Mouse (Mus musculus) limb, embryonic 10.5 days (tissue): ENCODE results near the gene Car1. TPM values are rescaled to one million over a fixed set of nuclear protein-coding genes. Genes with fewer than 3 reads are reported as not detected.
"Not testable (repeated sequence)": the region's sequence is repeated elsewhere in the genome, so short reads cannot be mapped to it uniquely, and the experiment has no call there.

Experiments used
- DNase-seq: peaks from one replicate; pipeline ENCODE4 v3.0.0-alpha.2; 2017; ENCODE audit warnings: low spot score
- H3K27ac ChIP-seq: fragments of 300-500 bp; sonication (generic); 2 replicates; pipeline ENCODE4 v1.5.1; 2016; ENCODE audit warnings: mild to moderate bottlenecking
- H3K27me3 ChIP-seq: fragments of 300-500 bp; sonication (generic); 2 replicates; pipeline ENCODE4 v1.6.1; 2016; ENCODE audit warnings: low read depth, mild to moderate bottlenecking; ENCODE audit not compliant: poor library complexity, severe bottlenecking
- H3K36me3 ChIP-seq: fragments of 300-500 bp; sonication (generic); 2 replicates; pipeline ENCODE4 v1.6.1; 2016; ENCODE audit warnings: mild to moderate bottlenecking, moderate library complexity
- H3K4me1 ChIP-seq: fragments of 300-500 bp; sonication (generic); 2 replicates; pipeline ENCODE4 v1.6.1; 2016
- H3K4me3 ChIP-seq: fragments of 300-500 bp; sonication (generic); 2 replicates; pipeline ENCODE4 v1.5.1; 2016; ENCODE audit warnings: mild to moderate bottlenecking, moderate library complexity
- H3K9me3 ChIP-seq: fragments of 300-500 bp; sonication (generic); replicated peaks from 2 replicates; pipeline ENCODE4 v1.6.1; 2016; ENCODE audit warnings: mild to moderate bottlenecking
- WGBS: fragments of 180-500 bp; shearing (Covaris S2); methylation state at CpG from one replicate; pipeline ENCODE4 v1.1.7; 2016; 5-methylcytosine and 5-hydroxymethylcytosine counted together
- polyA plus RNA-seq: library from polyadenylated mRNA; unstranded; fragments of >200 nt; fragmentation: Nextera tagmentation; extraction: Ambion mirVana; gene quantifications from 2 replicates; pipeline ENCODE4 v1.2.1, GENCODE M21; 2016

Gene Car1
- not detected in 2 replicates for polyA plus RNA-seq

DNA sequence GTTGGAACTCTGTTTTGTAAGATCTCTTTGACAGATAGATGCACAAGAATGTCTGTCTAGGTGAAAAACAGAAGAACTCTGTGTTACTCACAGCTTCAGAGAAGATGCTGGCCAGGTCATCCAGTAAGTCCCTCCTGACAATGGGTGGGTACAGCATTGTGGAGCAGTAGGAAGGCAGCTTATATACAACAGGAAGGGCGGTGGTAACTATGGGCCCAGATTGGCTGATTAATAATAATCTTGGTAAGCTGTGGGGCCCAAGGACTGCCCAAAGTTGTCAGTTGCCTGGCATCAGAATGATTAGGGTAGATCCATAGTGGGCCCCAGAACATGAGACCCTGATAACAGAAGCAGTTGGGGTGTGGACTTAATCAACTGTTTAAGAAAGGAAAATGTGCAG is at the start of gene Car1:
Car1 (minus strand) TSS at position 158 of the 400 bp plus-strand sequence.
- no peak for DNase-seq
- H3K27me3 ChIP-seq, result no peaks in the 10 kb centered on the region
- no peaks in the 10 kb centered on the region for H3K4me1 ChIP-seq
- H3K36me3 ChIP-seq, result no peaks in the 10 kb centered on the region
- no peak within 1 kb of the TSS for H3K4me3 ChIP-seq
- no peak within 1 kb of the TSS for H3K27ac ChIP-seq
- WGBS, result 96% methylated on average over 1 of the region's 1 CpGs
- H3K9me3 ChIP-seq, result no peaks in the 10 kb centered on the region

DNA sequence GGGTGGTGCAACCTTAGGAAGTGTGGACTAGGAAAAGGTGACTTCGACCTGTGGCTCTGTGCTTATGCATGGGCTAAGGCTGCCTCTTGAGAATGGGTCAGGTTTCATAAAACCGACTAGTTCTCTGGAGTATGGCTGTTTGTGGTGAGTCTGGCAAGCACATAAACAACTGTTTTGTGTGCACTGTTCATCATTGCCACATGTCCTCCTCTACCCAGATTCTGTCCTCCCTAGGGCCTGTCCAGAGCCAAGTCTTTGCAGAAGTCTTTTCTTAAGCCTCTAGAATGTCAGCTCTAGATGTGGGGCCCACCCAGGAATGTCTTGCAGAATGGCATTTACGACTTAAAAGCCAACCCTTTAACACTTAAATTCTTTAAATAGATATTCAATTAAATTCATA is 49.7 kb upstream of the Car1 start:
- H3K27ac ChIP-seq, result no peak overlapping the region
- no peak overlapping the region for H3K4me3 ChIP-seq
- no peaks in the 10 kb centered on the region for H3K27me3 ChIP-seq
- no peaks in the 10 kb centered on the region for H3K36me3 ChIP-seq
- 76% methylated on average over 3 of the region's 3 CpGs for WGBS
- H3K4me1 ChIP-seq, result peaks cover 7% of the 10 kb centered on the region; the same call in 1 of the 2 replicates
- H3K9me3 ChIP-seq, result no peaks in the 10 kb centered on the region
- DNase-seq, result no peak

DNA sequence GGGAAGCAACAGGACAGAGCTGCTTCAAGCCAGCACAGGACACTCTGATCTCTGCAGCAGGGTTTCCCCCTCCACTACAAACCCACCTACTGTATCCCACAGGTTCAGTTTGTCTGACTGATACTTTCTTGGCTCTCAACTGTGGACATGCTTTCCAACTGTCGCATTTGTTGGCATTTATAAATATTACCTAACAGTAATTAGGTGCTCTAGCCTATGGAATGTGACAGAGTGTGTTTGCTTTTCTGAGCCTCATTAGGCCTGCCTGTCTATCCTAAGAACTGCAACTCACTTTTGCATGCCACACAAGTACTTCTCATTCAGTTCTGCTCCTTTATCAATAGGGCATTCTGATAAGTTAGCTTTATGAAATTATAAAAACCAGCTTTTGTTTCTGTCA is 46.3 kb upstream of the Car1 start:
- H3K27ac ChIP-seq, result no peak overlapping the region
- no peaks in the 10 kb centered on the region for H3K27me3 ChIP-seq
- no peak for DNase-seq
- H3K4me3 ChIP-seq, result no peak overlapping the region
- no peaks in the 10 kb centered on the region for H3K36me3 ChIP-seq
- H3K4me1 ChIP-seq, result no peaks in the 10 kb centered on the region
- H3K9me3 ChIP-seq, result no peaks in the 10 kb centered on the region
- 83% methylated on average over 1 of the region's 1 CpGs for WGBS

DNA sequence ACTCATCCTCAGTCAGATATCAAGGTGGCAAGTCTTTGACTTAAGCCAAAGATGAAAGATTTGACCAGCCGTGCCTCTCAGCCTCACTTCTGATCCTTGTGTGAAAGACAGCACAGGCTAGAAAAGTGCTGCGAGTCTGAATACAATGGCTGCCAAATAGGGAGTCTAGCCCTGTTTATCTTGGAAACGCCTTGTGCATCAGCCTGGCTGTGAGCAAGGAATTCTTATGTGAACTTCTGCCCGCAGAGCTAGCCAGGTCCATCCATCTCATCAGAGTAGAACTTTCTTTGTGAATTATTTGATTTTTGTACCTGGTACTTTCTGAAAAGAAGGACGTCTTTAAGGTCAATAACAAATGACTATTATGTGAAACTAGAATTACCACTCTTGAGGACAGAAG is 45.8 kb upstream of the Car1 start:
- H3K27me3 ChIP-seq, result no peaks in the 10 kb centered on the region
- no peak for DNase-seq
- no peaks in the 10 kb centered on the region for H3K4me1 ChIP-seq
- no peak overlapping the region for H3K4me3 ChIP-seq
- no peak overlapping the region for H3K27ac ChIP-seq
- 86% methylated on average over 5 of the region's 5 CpGs for WGBS
- no peaks in the 10 kb centered on the region for H3K36me3 ChIP-seq
- no peaks in the 10 kb centered on the region for H3K9me3 ChIP-seq

DNA sequence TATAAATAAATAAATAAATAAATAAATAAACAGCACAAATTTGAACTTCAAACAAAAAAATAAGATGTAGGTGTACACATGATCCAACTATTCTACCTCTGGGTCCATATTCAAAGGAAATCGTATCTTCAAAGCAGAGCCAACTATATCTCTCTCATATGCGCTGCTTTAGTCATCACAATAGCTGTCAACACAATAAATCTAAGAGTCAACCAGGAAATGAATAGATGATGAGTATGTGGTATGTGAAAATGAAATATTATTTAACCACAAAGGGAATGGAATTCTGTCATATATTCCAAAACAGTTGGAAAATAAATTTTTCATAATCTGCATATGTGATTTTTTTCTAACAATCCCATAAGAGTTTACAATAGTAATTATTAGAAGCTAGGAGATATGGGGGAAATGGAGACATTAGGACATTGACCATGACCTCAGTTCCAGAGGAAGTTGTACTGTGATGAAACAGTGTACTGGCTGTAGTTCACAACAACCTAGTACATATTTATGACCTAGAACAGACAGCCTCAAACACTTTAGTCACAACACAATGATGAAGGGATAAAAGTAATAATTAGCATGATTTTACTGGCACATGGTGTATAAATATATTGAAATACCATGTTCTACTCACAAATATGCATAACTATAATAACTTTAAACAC is 40.6 kb upstream of the Car1 start:
- H3K9me3 ChIP-seq, result no peaks in the 10 kb centered on the region
- no peak for DNase-seq
- no peaks in the 10 kb centered on the region for H3K4me1 ChIP-seq
- H3K27ac ChIP-seq, result no peak overlapping the region
- no peaks in the 10 kb centered on the region for H3K36me3 ChIP-seq
- WGBS, result 87% methylated on average over 2 of the region's 2 CpGs
- no peaks in the 10 kb centered on the region for H3K27me3 ChIP-seq
- no peak overlapping the region for H3K4me3 ChIP-seq

DNA sequence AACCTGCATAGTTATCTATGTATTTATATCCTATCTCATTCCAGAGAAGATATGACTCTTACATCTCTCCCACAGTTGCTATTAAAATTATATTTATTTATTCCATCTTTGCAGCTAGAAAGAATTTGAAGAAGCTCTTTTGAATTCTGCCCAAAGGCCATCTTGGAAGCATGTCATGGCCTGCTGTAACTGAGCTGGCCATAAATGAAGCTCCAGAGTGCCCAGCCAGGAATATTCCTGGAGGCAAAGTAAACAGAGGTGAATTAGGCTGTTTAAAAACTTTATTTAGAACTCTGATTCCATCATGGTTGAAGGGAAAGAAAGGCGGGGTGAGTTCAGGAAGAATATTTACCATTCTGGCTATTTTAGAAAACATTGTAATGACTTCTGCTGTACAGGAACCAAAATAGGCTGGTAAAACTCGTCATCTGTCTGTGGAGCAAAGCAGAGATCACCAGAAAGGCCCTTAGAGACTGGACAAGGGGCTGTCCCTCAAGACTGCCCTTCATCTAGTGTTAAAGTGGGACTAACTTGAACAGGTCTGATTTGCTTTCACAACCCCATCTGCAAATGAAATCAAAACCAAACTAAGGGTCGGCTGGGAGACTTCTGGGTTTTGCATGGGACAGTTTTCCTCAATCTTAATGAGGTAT is 31.4 kb upstream of the Car1 start:
- H3K4me1 ChIP-seq, result no peaks in the 10 kb centered on the region
- H3K36me3 ChIP-seq, result no peaks in the 10 kb centered on the region
- no peaks in the 10 kb centered on the region for H3K27me3 ChIP-seq
- no peak overlapping the region for H3K4me3 ChIP-seq
- DNase-seq, result no peak
- 78% methylated on average over 3 of the region's 3 CpGs for whole genome bisulfite sequencing
- H3K27ac ChIP-seq, result no peak overlapping the region
- H3K9me3 ChIP-seq, result no peaks in the 10 kb centered on the region

DNA sequence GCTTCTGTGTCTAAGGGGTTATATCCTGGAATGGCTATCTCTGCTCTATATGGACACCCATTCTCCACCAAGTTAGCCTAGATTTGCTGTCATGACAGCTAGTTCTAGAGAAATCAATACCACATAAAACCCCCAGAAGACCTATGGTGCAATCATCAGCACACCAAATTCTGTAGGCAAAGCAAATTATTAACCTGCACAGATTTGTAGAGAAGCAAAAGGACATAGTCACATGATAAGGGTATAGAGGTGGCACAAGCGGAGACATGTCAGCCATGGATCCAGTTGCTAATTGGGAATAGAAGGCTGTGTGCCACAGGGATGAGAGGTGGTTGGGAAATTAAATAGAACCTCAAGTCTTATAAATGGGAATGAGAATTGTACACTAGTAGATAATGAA is 30.8 kb upstream of the Car1 start:
- no peaks in the 10 kb centered on the region for H3K36me3 ChIP-seq
- no peak overlapping the region for H3K27ac ChIP-seq
- no peak overlapping the region for H3K4me3 ChIP-seq
- 100% methylated on average over 1 of the region's 1 CpGs for WGBS
- H3K9me3 ChIP-seq, result no peaks in the 10 kb centered on the region
- DNase-seq, result no peak
- no peaks in the 10 kb centered on the region for H3K4me1 ChIP-seq
- no peaks in the 10 kb centered on the region for H3K27me3 ChIP-seq

DNA sequence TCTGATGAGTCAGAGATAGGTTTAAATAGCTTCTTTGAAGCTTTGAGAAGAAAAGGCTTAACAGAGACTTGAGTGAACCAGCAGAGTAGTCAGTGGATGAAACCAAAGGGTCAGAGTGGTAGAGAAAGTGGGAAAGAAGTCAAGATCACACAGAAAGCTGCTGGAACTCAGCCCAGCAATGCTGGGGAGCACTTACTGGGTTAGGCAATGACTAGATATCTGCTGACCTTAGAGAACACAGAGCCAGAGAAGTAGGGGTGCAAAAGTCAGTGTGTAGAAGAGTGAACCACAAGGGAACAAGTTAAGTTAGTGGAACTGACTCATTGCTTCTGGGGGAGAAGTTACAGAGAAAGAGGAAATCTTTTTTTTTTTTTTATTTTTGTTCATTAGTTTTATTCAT is 24.6 kb upstream of the Car1 start:
- Histone ChIP-seq H3K27ac (no peak overlapping the region), H3K27me3 (no peaks in the 10 kb centered on the region), H3K36me3 (no peaks in the 10 kb centered on the region), H3K4me1 (no peaks in the 10 kb centered on the region), H3K4me3 (no peak overlapping the region), H3K9me3 (no peaks in the 10 kb centered on the region)
- no peak for DNase-seq

DNA sequence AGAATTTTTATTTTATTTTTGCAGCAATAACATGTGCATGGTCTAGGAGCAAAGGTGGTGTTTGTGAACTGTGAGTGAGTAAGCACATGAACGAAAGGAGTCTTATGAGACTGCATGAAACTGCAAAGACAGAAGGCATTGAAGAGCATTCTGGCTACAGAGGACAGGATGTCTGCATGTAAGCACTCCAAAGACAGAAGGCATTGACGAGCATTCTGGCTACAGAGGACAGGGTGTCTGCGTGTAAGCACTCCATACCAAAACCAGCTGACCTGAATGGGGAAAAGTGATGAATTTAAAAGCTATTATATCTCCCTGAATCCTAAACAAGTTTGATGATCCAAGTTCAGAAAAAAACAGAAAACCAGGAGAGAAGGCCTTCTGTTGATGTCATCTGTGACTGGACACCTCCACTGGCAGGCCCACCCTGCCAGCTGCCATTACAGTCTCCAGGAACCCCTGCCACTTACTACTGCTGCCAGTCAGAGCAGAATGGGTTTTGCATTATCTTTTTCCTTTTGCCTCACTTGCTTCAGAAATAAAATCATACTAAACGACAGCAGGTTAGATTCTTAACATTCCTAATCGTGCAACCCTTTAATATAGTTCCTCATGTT is 23.2 kb upstream of the Car1 start:
- Histone ChIP-seq H3K27me3 (no peaks in the 10 kb centered on the region), H3K4me1 (no peaks in the 10 kb centered on the region), H3K27ac (no peak overlapping the region), H3K9me3 (no peaks in the 10 kb centered on the region), H3K4me3 (no peak overlapping the region), H3K36me3 (no peaks in the 10 kb centered on the region)
- no peak for DNase-seq
- 91% methylated on average over 5 of the region's 5 CpGs for WGBS

DNA sequence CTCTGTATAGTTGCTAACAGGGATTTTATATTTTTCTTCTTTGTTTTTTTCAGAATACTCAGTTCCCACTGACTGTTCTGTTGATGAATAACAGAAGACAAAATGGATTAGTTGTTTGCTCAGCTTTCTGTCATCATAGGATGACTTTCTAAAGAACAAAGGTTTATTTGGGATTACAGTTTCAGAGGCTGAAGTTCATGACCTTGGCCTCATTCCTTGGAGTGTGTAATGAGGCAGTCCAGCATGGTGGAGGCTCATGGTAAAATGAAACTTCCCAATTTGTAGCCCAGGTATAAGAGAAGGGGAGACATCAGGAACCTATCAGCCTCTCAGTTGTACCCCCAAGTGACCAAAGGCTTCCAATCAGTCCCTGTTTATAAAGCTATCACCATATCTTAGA is 20.7 kb upstream of the Car1 start:
- no peaks in the 10 kb centered on the region for H3K36me3 ChIP-seq
- no peaks in the 10 kb centered on the region for H3K27me3 ChIP-seq

DNA sequence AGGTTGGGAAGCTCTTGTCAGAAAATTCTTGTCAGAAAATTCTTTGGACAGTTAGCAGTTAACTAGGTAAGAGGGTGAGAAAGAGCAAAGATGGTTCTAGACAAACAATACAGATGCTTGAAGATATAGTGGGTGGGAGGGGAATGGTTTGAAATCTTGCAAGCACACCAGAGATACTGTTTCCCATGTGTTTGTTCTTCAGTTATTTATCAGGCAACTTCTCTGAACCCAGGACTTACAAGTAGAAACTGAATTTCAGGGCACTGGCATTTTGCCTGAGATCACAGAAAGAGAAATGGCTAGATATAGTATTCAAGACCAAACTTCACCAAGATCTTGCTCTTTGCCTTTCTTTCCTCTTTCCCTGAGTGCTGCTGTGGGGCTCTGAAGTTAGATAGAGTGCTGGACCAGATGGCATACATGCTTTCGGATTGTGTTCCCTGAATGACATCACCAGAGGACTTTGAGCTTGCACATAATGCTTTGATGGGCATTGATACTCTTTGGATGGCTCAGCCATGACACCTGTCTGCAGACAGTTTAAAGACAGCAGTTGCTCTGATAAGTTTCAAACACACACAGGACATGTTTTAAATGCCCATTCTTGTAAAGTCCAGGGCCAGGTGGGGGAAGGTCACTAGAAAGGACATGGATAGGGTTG is 11.8 kb upstream of the Car1 start:
- no peaks in the 10 kb centered on the region for H3K36me3 ChIP-seq
- WGBS, result 76% methylated on average over 1 of the region's 1 CpGs
- H3K27ac ChIP-seq, result no peak overlapping the region
- H3K9me3 ChIP-seq, result no peaks in the 10 kb centered on the region
- DNase-seq, result no peak
- H3K4me3 ChIP-seq, result no peak overlapping the region
- H3K27me3 ChIP-seq, result no peaks in the 10 kb centered on the region
- no peaks in the 10 kb centered on the region for H3K4me1 ChIP-seq

More for the DNA sequence above, 20.7 kb upstream of the Car1 start:
- Histone ChIP-seq H3K9me3 (no peaks in the 10 kb centered on the region), H3K4me1 (no peaks in the 10 kb centered on the region), H3K27ac (no peak overlapping the region), H3K4me3 (no peak overlapping the region)
- no peak for DNase-seq

DNA sequence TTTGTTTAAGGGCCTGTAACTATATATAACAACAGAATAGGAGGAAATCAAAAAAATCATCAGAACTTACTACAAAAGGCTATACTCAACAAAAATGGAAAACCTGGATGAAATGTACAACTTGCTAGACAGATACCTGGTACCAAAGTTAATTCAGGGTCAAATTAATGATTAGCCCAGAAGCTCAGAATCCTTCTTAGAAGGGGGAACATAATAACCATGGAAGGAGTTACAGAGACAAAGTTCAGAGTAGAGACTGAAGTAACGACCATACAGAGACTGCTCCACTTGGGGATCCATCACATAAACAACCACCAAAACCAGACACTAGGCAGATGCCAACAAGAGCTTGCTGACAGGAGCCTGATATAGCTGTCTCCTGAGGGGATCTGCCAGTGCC is 7.2 kb upstream of the Car1 start:
- not testable (repeated sequence) for H3K36me3 ChIP-seq, DNase-seq, H3K27ac ChIP-seq, H3K27me3 ChIP-seq, H3K4me3 ChIP-seq, H3K4me1 ChIP-seq, H3K9me3 ChIP-seq
- WGBS, result 85% methylated on average over 1 of the region's 1 CpGs

DNA sequence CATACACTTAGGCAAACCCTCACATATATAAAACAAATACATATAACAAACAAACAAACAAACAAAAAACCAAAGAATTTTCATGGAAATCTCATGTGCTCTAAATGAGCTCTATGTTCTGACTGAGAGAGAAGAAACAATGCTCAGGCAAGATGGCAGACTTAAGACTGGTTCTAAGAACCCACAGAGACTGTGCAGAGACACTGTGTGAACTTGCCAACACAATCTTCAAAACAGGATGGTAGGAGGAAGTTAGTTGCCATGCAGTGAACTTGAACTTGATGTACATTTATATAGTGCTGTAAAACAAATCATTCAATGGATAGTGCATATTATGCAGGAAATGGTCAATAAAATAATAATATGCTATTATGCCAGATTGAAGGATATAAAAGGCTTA is 1.5 kb downstream of the Car1 start:
- Histone ChIP-seq H3K9me3 (no peaks in the 10 kb centered on the region), H3K27ac (no peak overlapping the region), H3K27me3 (no peaks in the 10 kb centered on the region), H3K4me3 (no peak overlapping the region), H3K4me1 (no peaks in the 10 kb centered on the region), H3K36me3 (no peaks in the 10 kb centered on the region)
- no peak for DNase-seq
